Mouse (Mus musculus) ES-E14 (cell line): ENCODE data around the gene Il17ra. TPM values are rescaled to one million over a fixed set of nuclear protein-coding genes. Genes with fewer than 3 reads are reported as not detected.
A peak's percentile ranks its signal among the peaks of the same experiment; 100 is the strongest.

ENCODE experiments used
- DNase-seq: peaks from one replicate; pipeline ENCODE4 v3.0.0-alpha.2; 2013; ENCODE audit warnings: low read depth, low spot score
- H3K27ac ChIP-seq: 2 replicates; pipeline ENCODE4 v1.5.1; 2012; ENCODE audit warnings: low read depth, mild to moderate bottlenecking, low read length, moderate library complexity, mixed read lengths; ENCODE audit not compliant: poor library complexity, insufficient read depth, severe bottlenecking
- H3K36me3 ChIP-seq: 2 replicates; pipeline ENCODE4 v1.6.1; 2012; ENCODE audit warnings: mild to moderate bottlenecking, low read length, moderate library complexity, mixed read lengths; ENCODE audit not compliant: control insufficient read depth, poor library complexity, insufficient read depth, severe bottlenecking
- H3K4me1 ChIP-seq, 2 experiments: fragments of 150-350 bp in 1 of 2; sonication (generic) in 1 of 2; 2 replicates each; pipeline ENCODE4 v1.6.1; 2012; ENCODE audit warnings: low read length in 2 of 2, mild to moderate bottlenecking in 1 of 2, mixed read lengths in 1 of 2; ENCODE audit not compliant: control insufficient read depth in 2 of 2, insufficient read depth in 2 of 2, poor library complexity in 1 of 2
- H3K4me3 ChIP-seq, 2 experiments: fragments of 150-350 bp in 1 of 2; sonication (generic) in 1 of 2; 2 replicates each; pipeline ENCODE4 v1.5.1; 2012; ENCODE audit warnings: low read length in 2 of 2, low read depth in 1 of 2, mild to moderate bottlenecking in 1 of 2, mixed read lengths in 1 of 2; ENCODE audit not compliant: insufficient read depth in 1 of 2, poor library complexity in 1 of 2, severe bottlenecking in 1 of 2
- H3K9ac ChIP-seq: 2 replicates; pipeline ENCODE4 v1.6.1; 2012; ENCODE audit warnings: low read depth, mild to moderate bottlenecking, low read length, mixed read lengths; ENCODE audit not compliant: poor library complexity, insufficient read depth, severe bottlenecking
- H3K9me3 ChIP-seq: fragments of 150-350 bp; sonication (generic); 2 replicates; pipeline ENCODE4 v1.6.1; 2012; ENCODE audit warnings: low read depth, mild to moderate bottlenecking, low read length; ENCODE audit not compliant: control insufficient read depth, insufficient read depth
- CHD2 ChIP-seq: IDR thresholded peaks from 2 replicates; pipeline ENCODE4 v1.6.1; 2014; ENCODE audit warnings: mild to moderate bottlenecking, low read depth, low read length, inconsistent platforms
- HCFC1 ChIP-seq: IDR thresholded peaks from 2 replicates; pipeline ENCODE4 v1.6.1; 2012; ENCODE audit warnings: low read length, inconsistent platforms, borderline replicate concordance; ENCODE audit not compliant: insufficient read depth
- MAFK ChIP-seq: IDR thresholded peaks from 2 replicates; pipeline ENCODE4 v1.6.1; 2014; ENCODE audit warnings: mild to moderate bottlenecking, low read depth, low read length, inconsistent platforms; ENCODE audit not compliant: insufficient read depth
- ZC3H11A ChIP-seq: IDR thresholded peaks from 2 replicates; pipeline ENCODE4 v1.6.1; 2012; ENCODE audit warnings: low read depth, mild to moderate bottlenecking, inconsistent platforms, low read length, borderline replicate concordance
- ZNF384 ChIP-seq: IDR thresholded peaks from 2 replicates; pipeline ENCODE4 v1.6.1; 2012; ENCODE audit warnings: low read depth, low read length, inconsistent platforms
- in situ Hi-C, 2 experiments: fragments of 600-800 bp; cut with MboI; formaldehyde crosslinking; loops; one replicate each; pipeline ENCODE4 v1.15.1; 2025; ENCODE audit warnings: low sequenced_read_pairs in 2 of 2, inconsistent platforms in 1 of 2; ENCODE audit not compliant: unreplicated experiment in 2 of 2
- total RNA-seq: library from RNA; depleted of rRNA; stranded (reverse); fragments of 300-350 nt; gene quantifications from 2 replicates; pipeline ENCODE4 v1.2.3, GENCODE M21; 2012

The Il17ra gene
- total RNA-seq, 1 experiment: 7.0 TPM

DNA sequence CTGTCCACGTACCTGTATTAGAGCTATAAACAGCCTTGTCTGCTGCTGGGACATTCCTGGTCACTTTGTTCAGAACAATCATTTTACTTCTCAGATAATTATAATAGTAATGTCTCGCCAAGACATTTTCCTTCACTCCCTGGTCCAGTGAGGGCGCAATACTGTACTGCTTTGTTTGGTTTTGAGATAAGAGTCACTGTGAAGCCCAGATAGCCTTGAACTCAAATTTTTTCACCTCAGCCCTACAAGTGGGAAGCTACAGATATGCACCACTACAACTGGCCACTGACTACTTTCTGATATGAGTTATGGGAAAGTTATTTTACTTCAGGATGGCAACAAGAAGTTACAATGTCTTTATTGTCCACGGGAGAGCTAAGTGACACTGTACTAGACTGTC, 53.4 kb downstream of the Il17ra start:
- Histone ChIP-seq H3K4me3 (no peak overlapping the region), H3K36me3 (peaks cover 16% of the 10 kb centered on the region; the same call in 1 of the 2 replicates), H3K4me1 (peaks cover 0 to 4% of the 10 kb centered on the region in 2 experiments; a peak in 1 of 4 replicates), H3K27ac (no peak overlapping the region), H3K9ac (no peak overlapping the region), H3K9me3 (no peaks in the 10 kb centered on the region)
- in situ Hi-C loops: no loop called here
- no peak for TF ChIP-seq ZNF384
- no peak for TF ChIP-seq ZC3H11A
- TF ChIP-seq HCFC1: no peak
- TF ChIP-seq CHD2: no peak
- no peak for TF ChIP-seq MAFK
- DNase-seq: no peak

DNA sequence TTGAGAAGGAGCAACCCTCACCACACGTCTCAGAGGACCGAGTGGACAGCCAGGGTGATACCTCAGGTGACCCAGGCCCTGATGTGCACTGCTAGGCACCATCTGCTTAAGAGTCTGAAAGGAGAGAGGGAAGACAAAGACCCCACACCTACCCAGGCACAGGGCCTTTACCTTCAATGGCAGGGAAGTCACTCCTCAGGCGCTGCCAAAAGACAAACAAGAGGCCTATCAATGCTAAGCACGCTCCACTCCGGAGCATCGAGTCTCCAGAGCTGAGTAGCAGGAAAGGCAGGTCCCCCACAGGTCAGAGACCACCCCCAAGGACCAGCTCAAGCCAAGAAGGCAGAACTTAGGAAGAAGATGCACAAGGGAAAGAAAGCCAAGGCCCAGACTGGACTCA, 53.8 kb downstream of the Il17ra start:
- in situ Hi-C loops: no loop called here

DNA sequence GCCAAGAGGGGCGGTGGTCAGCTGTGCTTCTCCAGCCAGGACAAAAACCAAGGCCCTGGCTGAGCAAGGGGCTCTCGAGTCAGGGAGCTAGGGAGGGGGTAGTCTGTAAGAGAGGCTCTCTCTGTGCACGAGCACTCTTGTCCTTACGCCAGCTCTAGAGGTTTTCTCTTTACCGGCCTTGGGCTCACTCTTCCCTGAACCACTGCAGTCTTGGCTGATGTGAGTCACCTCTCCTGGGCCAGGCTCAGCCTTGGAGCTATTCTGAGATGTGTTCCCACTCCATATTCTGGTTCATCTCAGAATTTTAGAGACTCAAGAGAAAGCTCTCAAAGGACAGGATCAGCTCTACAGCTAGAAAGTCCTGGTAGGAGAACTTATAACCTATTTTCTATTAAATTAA, 54.3 kb downstream of the Il17ra start:
- TF ChIP-seq ZC3H11A: no peak
- no peak for TF ChIP-seq CHD2
- TF ChIP-seq ZNF384: no peak
- TF ChIP-seq MAFK: no peak
- no peak for TF ChIP-seq HCFC1
- no peak overlapping the region for H3K27ac ChIP-seq
- H3K4me1 ChIP-seq: no peaks in the 10 kb centered on the region
- in situ Hi-C loops: no loop called here
- DNase-seq: no peak
- no peak overlapping the region for H3K4me3 ChIP-seq
- H3K36me3 ChIP-seq: peaks cover 18% of the 10 kb centered on the region; the same call in 1 of the 2 replicates
- no peaks in the 10 kb centered on the region for H3K9me3 ChIP-seq
- H3K9ac ChIP-seq: no peak overlapping the region

More for the DNA sequence above, 53.8 kb downstream of the Il17ra start:
- H3K27ac ChIP-seq: no peak overlapping the region
- DNase-seq: no peak
- TF ChIP-seq HCFC1: no peak
- TF ChIP-seq MAFK: no peak
- TF ChIP-seq ZNF384: no peak
- no peak overlapping the region for H3K4me3 ChIP-seq
- no peaks in the 10 kb centered on the region for H3K9me3 ChIP-seq
- H3K9ac ChIP-seq: no peak overlapping the region
- H3K36me3 ChIP-seq: peaks cover 18% of the 10 kb centered on the region; the same call in 1 of the 2 replicates
- H3K4me1 ChIP-seq: no peaks in the 10 kb centered on the region

DNA sequence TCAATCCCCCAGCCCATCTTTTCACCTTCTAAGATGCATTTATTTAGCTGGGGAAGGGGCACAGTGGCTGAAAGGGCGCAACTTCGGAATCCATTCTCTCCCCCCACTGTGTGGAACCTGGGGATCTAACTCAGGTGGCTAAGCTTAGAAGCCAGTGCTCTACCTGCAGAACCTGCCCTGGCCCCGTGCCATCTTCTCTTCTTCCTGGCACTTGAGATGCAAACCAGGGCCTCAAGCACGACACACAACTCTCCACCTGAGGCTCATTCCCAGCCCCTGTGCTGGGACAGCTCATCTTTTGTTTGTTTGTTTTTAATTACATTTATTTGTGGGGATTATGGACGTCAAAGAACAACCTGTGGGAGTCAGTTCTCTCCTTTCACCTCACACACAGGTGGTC, 56.6 kb downstream of the Il17ra start:
- Histone ChIP-seq H3K9me3 (no peaks in the 10 kb centered on the region), H3K4me1 (no peaks in the 10 kb centered on the region), H3K27ac (no peak overlapping the region), H3K4me3 (no peak overlapping the region), H3K36me3 (peaks cover 13% of the 10 kb centered on the region; the same call in 1 of the 2 replicates), H3K9ac (no peak overlapping the region)
- TF ChIP-seq ZC3H11A: no peak
- no peak for TF ChIP-seq ZNF384
- no peak for TF ChIP-seq MAFK
- TF ChIP-seq HCFC1: no peak
- TF ChIP-seq CHD2: no peak
- no peak for DNase-seq
- in situ Hi-C loops: no loop called here

DNA sequence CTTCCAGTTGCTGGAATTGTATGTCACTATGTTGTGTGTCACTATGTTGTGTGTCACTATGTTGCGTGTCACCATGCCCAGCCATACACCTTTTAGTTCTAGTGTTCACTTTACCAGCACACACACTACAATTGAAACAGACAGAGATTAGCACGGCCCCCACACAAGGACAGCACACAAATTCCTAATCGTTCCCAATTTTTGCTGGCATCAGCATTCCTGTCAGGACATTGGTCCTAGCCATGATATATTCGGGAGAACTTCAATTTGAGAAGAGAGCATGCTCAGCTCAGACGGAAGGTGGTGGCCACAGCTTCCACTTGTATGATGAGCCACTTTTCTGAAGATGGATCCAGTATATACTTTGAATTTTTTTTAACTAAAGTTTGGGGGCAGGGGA, 61.7 kb downstream of the Il17ra start:
- Histone ChIP-seq H3K36me3 (peaks cover 12% of the 10 kb centered on the region; the same call in 1 of the 2 replicates), H3K9ac (no peak overlapping the region), H3K4me1 (0 out of 4 replicates have a peak, but pooled peaks cover 0 to 2% of the 10 kb centered on the region in 2 experiments), H3K9me3 (no peaks in the 10 kb centered on the region), H3K27ac (no peak overlapping the region), H3K4me3 (no peak overlapping the region)
- in situ Hi-C loops: no loop called here
- TF ChIP-seq MAFK (peak; percentile 57), ZNF384 (no peak)
- DNase-seq: no peak
